Comparison of ENCODE assay signal across 8 mouse cellular contexts in genomic region chr14:14345113-14345871, GRCm38 (mm10). TPM values are rescaled to one million over a fixed set of nuclear protein-coding genes. Genes with fewer than 3 reads are reported as not detected.
DNase-seq lines count a peak whose midpoint lies in the region; ATAC-seq and TF ChIP-seq lines count a peak whose summit lies in the region.

No protein-coding gene starts in this region.

- H3K4me1 ChIP-seq in bone marrow macrophage, adult 2 months (ENCODE audit: control insufficient read depth, insufficient read depth, low read length), result no peaks in the 10 kb centered on the region
- H3K4me1 ChIP-seq in embryonic fibroblast, embryonic 13.5 days (ENCODE audit: control insufficient read depth, insufficient read depth, low read length), result no peaks in the 10 kb centered on the region
- peaks cover 4% of the 10 kb centered on the region; the same call in 1 of the 2 replicates for H3K4me1 ChIP-seq in limb, embryonic 15.5 days
- no peaks in the 10 kb centered on the region for H3K4me1 ChIP-seq in midbrain, postnatal 0 days (ENCODE audit: insufficient read depth, low read length)

- DNase-seq in A20 (ENCODE audit: low read depth, low spot score), result peak; percentile 96
- peak; percentile 92 for DNase-seq in heart, adult 8-10 months (ENCODE audit: low spot score)
- DNase-seq in kidney, adult 9 months, result peak; percentile 92
- peak; percentile 93 for DNase-seq in midbrain, postnatal 0 days (ENCODE audit: low spot score)
- DNase-seq in spleen, postnatal 10 days (ENCODE audit: low spot score in 2 of 2), result peak; percentile 74 to 94

- TF ChIP-seq CTCF in bone marrow macrophage, adult 2 months (IDR thresholded peaks at IDR 0.05; ENCODE audit: low read depth, low read length), result no peak
- TF ChIP-seq CTCF in embryonic fibroblast, embryonic 13.5 days (IDR thresholded peaks at IDR 0.05; ENCODE audit: borderline replicate concordance, insufficient read depth, low read length), result peak; percentile 64; the same call in 1 of the 2 replicates
- TF ChIP-seq CTCF in midbrain, postnatal 0 days (IDR thresholded peaks at IDR 0.05), result peak; percentile 68

- H3K36me3 ChIP-seq in limb, embryonic 15.5 days, result 0 out of 2 replicates have a peak, but pooled peaks cover 8% of the 10 kb centered on the region
- H3K36me3 ChIP-seq in midbrain, postnatal 0 days (ENCODE audit: insufficient read depth, low read length), result no peaks in the 10 kb centered on the region

- no peaks in the 10 kb centered on the region for H3K27me3 ChIP-seq in limb, embryonic 15.5 days
- no peaks in the 10 kb centered on the region for H3K27me3 ChIP-seq in midbrain, postnatal 0 days (ENCODE audit: insufficient read depth, low read length)

- no peak for TF ChIP-seq POLR2A in bone marrow macrophage, adult 2 months (IDR thresholded peaks at IDR 0.05; ENCODE audit: borderline replicate concordance, low read depth, low read length)
- no peak for TF ChIP-seq POLR2A in embryonic fibroblast, embryonic 13.5 days (IDR thresholded peaks at IDR 0.05; ENCODE audit: low read depth, low read length)

- H3K4me2 ChIP-seq in limb, embryonic 15.5 days, result peak overlapping the region; percentile 78
- peak overlapping the region; percentile 90 for H3K4me2 ChIP-seq in midbrain, postnatal 0 days (ENCODE audit: low read depth, low read length, poor library complexity, severe bottlenecking)

- 8% methylated on average over 33 of the region's 40 CpGs for WGBS in limb, embryonic 15.5 days
- WGBS in midbrain, postnatal 0 days, result 8% methylated on average over 40 of the region's 40 CpGs

- peak overlapping the region; percentile 91 for H3K4me3 ChIP-seq in bone marrow macrophage, adult 2 months (ENCODE audit: insufficient read depth, low read length)
- H3K4me3 ChIP-seq in embryonic fibroblast, embryonic 13.5 days (ENCODE audit: insufficient read depth, low read length), result no peak overlapping the region
- H3K4me3 ChIP-seq in limb, embryonic 15.5 days, result peak overlapping the region; percentile 59
- H3K4me3 ChIP-seq in midbrain, postnatal 0 days (ENCODE audit: low read depth, low read length), result peak overlapping the region; percentile 61

- ATAC-seq in limb, embryonic 15.5 days (ENCODE audit: insufficient number of reproducible peaks, low FRiP score, low TSS enrichment, low read depth), result peak; percentile 79
- ATAC-seq in midbrain, postnatal 0 days (ENCODE audit: low FRiP score), result peak; percentile 81

- peaks cover 27% of the 10 kb centered on the region for H3K9me3 ChIP-seq in limb, embryonic 15.5 days
- peaks cover 21% of the 10 kb centered on the region; the same call in 1 of the 2 replicates for H3K9me3 ChIP-seq in midbrain, postnatal 0 days (ENCODE audit: low read length)

- peak overlapping the region; percentile 87 for H3K27ac ChIP-seq in bone marrow macrophage, adult 2 months (ENCODE audit: insufficient read depth, low read depth, low read length)
- H3K27ac ChIP-seq in embryonic fibroblast, embryonic 13.5 days (ENCODE audit: insufficient read depth, low read length), result no peak overlapping the region
- peak overlapping the region; percentile 82 for H3K27ac ChIP-seq in limb, embryonic 15.5 days
- peak overlapping the region; percentile 73 for H3K27ac ChIP-seq in midbrain, postnatal 0 days (ENCODE audit: low read depth, low read length)

- H3K9ac ChIP-seq in limb, embryonic 15.5 days, result peak overlapping the region; percentile 48
- peak overlapping the region; percentile 72 for H3K9ac ChIP-seq in midbrain, postnatal 0 days (replicated peaks; ENCODE audit: low read length, poor library complexity, severe bottlenecking)

RNA-seq across cellular contexts. Expression of gene Il3ra, which starts 0.8 kb away (rescaled TPM):
- polyA plus RNA-seq in bone marrow macrophage, adult 2 months (2012; ENCODE audit: insufficient read depth, insufficient read length, missing spikeins), result 76.8 and 90.7 TPM in 2 replicates
- polyA plus RNA-seq in embryonic fibroblast, embryonic 13.5 days (2011; ENCODE audit: insufficient read length, low read depth, missing spikeins), result 24.4 and 28.0 TPM in 2 replicates
- 1 to 10 TPM; 2.2 to 7.2 (median 3.5) TPM for total RNA-seq in heart, adult 8-10 months (2022)
- polyA plus RNA-seq in limb, embryonic 15.5 days (2015; fragmentation: Nextera tagmentation; extraction: Ambion mirVana), result 5.1 and 5.4 TPM in 2 replicates
- 5.9 and 11.3 TPM in 2 replicates for total RNA-seq in midbrain, postnatal 0 days (2014; rRNA removed)
- polyA plus RNA-seq in midbrain, postnatal 0 days (2015; fragmentation: Nextera tagmentation; extraction: Ambion mirVana), result 3.1 and 4.0 TPM in 2 replicates

RNA-seq across cellular contexts. Expression of gene Olfr31, which starts 22.7 kb away (rescaled TPM):
- not detected in 2 replicates for polyA plus RNA-seq in bone marrow macrophage, adult 2 months (2012; ENCODE audit: insufficient read depth, insufficient read length, missing spikeins)
- not detected in 2 replicates for polyA plus RNA-seq in embryonic fibroblast, embryonic 13.5 days (2011; ENCODE audit: insufficient read length, low read depth, missing spikeins)
- not detected for total RNA-seq in heart, adult 8-10 months (2022)
- not detected in 2 replicates for polyA plus RNA-seq in limb, embryonic 15.5 days (2015; fragmentation: Nextera tagmentation; extraction: Ambion mirVana)
- total RNA-seq in midbrain, postnatal 0 days (2014; rRNA removed), result not detected in 2 replicates
- polyA plus RNA-seq in midbrain, postnatal 0 days (2015; fragmentation: Nextera tagmentation; extraction: Ambion mirVana), result 0.12 TPM in 1 of 2 replicates, not detected in the other

RNA-seq across cellular contexts. Expression of gene Olfr721-ps1, which starts 55.8 kb away (rescaled TPM):
- not detected in 2 replicates for polyA plus RNA-seq in bone marrow macrophage, adult 2 months (2012; ENCODE audit: insufficient read depth, insufficient read length, missing spikeins)
- not detected in 2 replicates for polyA plus RNA-seq in embryonic fibroblast, embryonic 13.5 days (2011; ENCODE audit: insufficient read length, low read depth, missing spikeins)
- total RNA-seq in heart, adult 8-10 months (2022), result not detected
- not detected in 2 replicates for polyA plus RNA-seq in limb, embryonic 15.5 days (2015; fragmentation: Nextera tagmentation; extraction: Ambion mirVana)
- total RNA-seq in midbrain, postnatal 0 days (2014; rRNA removed), result not detected in 2 replicates
- not detected in 2 replicates for polyA plus RNA-seq in midbrain, postnatal 0 days (2015; fragmentation: Nextera tagmentation; extraction: Ambion mirVana)
